ENCODE assay signal across 21 mouse cellular contexts in the genomic region with DNA sequence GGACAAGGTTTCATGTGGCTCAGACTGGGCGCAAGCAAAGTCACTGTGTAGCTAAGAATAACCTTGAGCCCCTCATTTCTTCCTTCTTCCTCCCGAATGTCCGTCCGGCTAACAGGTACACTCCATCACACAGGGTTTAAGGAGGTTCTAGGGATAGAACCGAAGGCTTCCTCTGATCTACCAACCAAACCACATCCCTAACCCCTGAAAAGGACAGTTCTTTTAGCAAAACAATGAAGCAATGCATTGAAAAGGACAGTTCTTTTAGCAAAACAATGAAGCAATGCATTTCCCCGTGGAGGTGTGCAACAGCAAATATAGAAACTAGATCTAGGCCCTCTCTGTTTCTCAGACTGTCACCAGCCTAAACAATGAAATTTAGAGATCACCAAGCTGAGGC. TPM values are rescaled to one million over a fixed set of nuclear protein-coding genes. Genes with fewer than 3 reads are reported as not detected.
DNase-seq lines count a peak whose midpoint lies in the region; TF ChIP-seq lines count a peak whose summit lies in the region.
"Had no signal": no experiment of that assay in that cellular context is flagged by ENCODE, and none has a peak within 500 bp of the region (broad histone marks: within the 10 kb centered on the region; RNA-seq: fewer than 3 reads in every experiment).

No protein-coding gene starts in this region.

- peak; percentile 27 for DNase-seq in ES-E14 (ENCODE audit: low read depth, low spot score)
- DNase-seq in ZHBTc4 (ENCODE audit: low read depth, low spot score): peak; percentile 60
- no peak for DNase-seq in thymus, postnatal 36 days
- no peak for DNase-seq in B cell, adult 2 months
- DNase-seq: adrenal gland, adult 8-10 months; adrenal gland, postnatal 14 days; adrenal gland, postnatal 36 days; cerebellum, adult 11-12 months; cerebellum, adult 2 months; cerebellum, adult 9-10 months; cerebellum, postnatal 10 days; cerebellum, postnatal 25 days had no signal

- H3K9me3 ChIP-seq in ES-Bruce4 (replicated peaks; ENCODE audit: control insufficient read depth, insufficient read depth, low read length, poor library complexity, severe bottlenecking): no peaks in the 10 kb centered on the region
- H3K9me3 ChIP-seq in ES-E14 (ENCODE audit: control insufficient read depth, insufficient read depth, low read depth, low read length): no peaks in the 10 kb centered on the region
- H3K9me3 ChIP-seq: embryonic facial prominence, embryonic 13.5 days; embryonic facial prominence, embryonic 15.5 days; forebrain, embryonic 10.5 days; forebrain, embryonic 12.5 days; G1E had no signal

- H3K9ac ChIP-seq in ES-Bruce4 (ENCODE audit: low read depth, poor library complexity, severe bottlenecking) (no peak overlapping the region), ES-E14 (ENCODE audit: insufficient read depth, low read depth, low read length, poor library complexity, severe bottlenecking) (no peak overlapping the region)
- H3K9ac ChIP-seq: embryonic facial prominence, embryonic 13.5 days; embryonic facial prominence, embryonic 15.5 days; forebrain, embryonic 12.5 days had no signal

- H3K36me3 ChIP-seq in ES-Bruce4 (ENCODE audit: control insufficient read depth, insufficient read depth, low read length, poor library complexity, severe bottlenecking): no peaks in the 10 kb centered on the region
- no peaks in the 10 kb centered on the region for H3K36me3 ChIP-seq in ES-E14 (ENCODE audit: control insufficient read depth, insufficient read depth, low read length, poor library complexity, severe bottlenecking)
- H3K36me3 ChIP-seq: embryonic facial prominence, embryonic 13.5 days; embryonic facial prominence, embryonic 15.5 days; forebrain, embryonic 10.5 days; forebrain, embryonic 12.5 days; G1E had no signal

- in situ Hi-C loops in ES-E14 (cut with MboI; ENCODE audit: low sequenced_read_pairs in 2 of 2, unreplicated experiment in 2 of 2): no loop called here

- H3K4me1 ChIP-seq in ES-Bruce4 (ENCODE audit: control insufficient read depth, insufficient read depth, low read length) (no peaks in the 10 kb centered on the region), ES-E14 (ENCODE audit: control insufficient read depth in 2 of 2, insufficient read depth in 2 of 2, low read length in 2 of 2, poor library complexity in 1 of 2) (peaks cover 2 to 8% of the 10 kb centered on the region in 2 experiments)
- H3K4me1 ChIP-seq: embryonic facial prominence, embryonic 15.5 days; forebrain, embryonic 10.5 days; forebrain, embryonic 12.5 days had no signal

- TF ChIP-seq CTCF in ES-Bruce4 (IDR thresholded peaks at IDR 0.05; ENCODE audit: low read depth, low read length): no peak

- H3K27me3 ChIP-seq in ES-Bruce4 (ENCODE audit: control insufficient read depth, insufficient read depth, low read length, poor library complexity, severe bottlenecking): no peaks in the 10 kb centered on the region
- H3K27me3 ChIP-seq: embryonic facial prominence, embryonic 13.5 days; embryonic facial prominence, embryonic 15.5 days; Patski had no signal

- H3K4me3 ChIP-seq in ES-Bruce4 (ENCODE audit: low read depth, low read length): no peak overlapping the region
- 0 out of 4 replicates have a peak overlapping the region, but pooled peaks of 1 of the 2 experiments have one; percentile 14 for H3K4me3 ChIP-seq in ES-E14 (ENCODE audit: insufficient read depth in 1 of 2, low read depth in 1 of 2, low read length in 2 of 2, poor library complexity in 1 of 2, severe bottlenecking in 1 of 2)
- H3K4me3 ChIP-seq: embryonic facial prominence, embryonic 13.5 days; embryonic facial prominence, embryonic 15.5 days; erythroblast, embryonic 14.5 days; forebrain, embryonic 10.5 days; forebrain, embryonic 12.5 days had no signal

- no peak for TF ChIP-seq EP300 in ES-Bruce4 (IDR thresholded peaks at IDR 0.05; ENCODE audit: insufficient read depth, low read depth, low read length)

- H3K27ac ChIP-seq in ES-Bruce4 (ENCODE audit: insufficient read depth, low read length) (peak overlapping the region; percentile 35; the same call in 1 of the 2 replicates), ES-E14 (ENCODE audit: insufficient read depth, low read depth, low read length, poor library complexity, severe bottlenecking) (no peak overlapping the region; the same call in 1 of the 2 replicates)
- H3K27ac ChIP-seq: embryonic facial prominence, embryonic 13.5 days; embryonic facial prominence, embryonic 15.5 days; forebrain, embryonic 10.5 days; forebrain, embryonic 12.5 days had no signal

- no peak for TF ChIP-seq POLR2A in ES-Bruce4 (IDR thresholded peaks at IDR 0.05; ENCODE audit: insufficient read depth, low read length)

TF ChIP-seq in ES-E14, 5 proteins besides CTCF, POLR2A, EP300 and RAD21:
- TF ChIP-seq CHD2 (IDR thresholded peaks at IDR 0.05; ENCODE audit: low read depth, low read length): no peak
- TF ChIP-seq MAFK (IDR thresholded peaks at IDR 0.05; ENCODE audit: insufficient read depth, low read depth, low read length): no peak
- no peak for TF ChIP-seq ZNF384 (IDR thresholded peaks at IDR 0.05; ENCODE audit: low read depth, low read length)
- TF ChIP-seq ZC3H11A (IDR thresholded peaks at IDR 0.05; ENCODE audit: borderline replicate concordance, low read depth, low read length): no peak
- no peak for TF ChIP-seq HCFC1 (IDR thresholded peaks at IDR 0.05; ENCODE audit: borderline replicate concordance, insufficient read depth, low read length)

RNA-seq across cellular contexts. Expression of gene Tmod3, which starts 5.4 kb away (rescaled TPM):
- polyA plus RNA-seq in ES-Bruce4 (2011; ENCODE audit: insufficient read depth, insufficient read length, low read depth, missing spikeins): 65.4 and 69.3 TPM in 2 replicates
- total RNA-seq in ES-E14 (2012; rRNA removed): 23.6 and 36.4 TPM in 2 replicates

RNA-seq across cellular contexts. Expression of gene Tmod2, which starts 46.2 kb away (rescaled TPM):
- polyA plus RNA-seq in ES-Bruce4 (2011; ENCODE audit: insufficient read depth, insufficient read length, low read depth, missing spikeins): 7.3 and 8.9 TPM in 2 replicates
- total RNA-seq in ES-E14 (2012; rRNA removed): 6.1 and 6.3 TPM in 2 replicates
- polyA plus RNA-seq: activated CD4-positive, CD25-positive, alpha-beta regulatory T cell, adult 4 months; erythroblast, embryonic 14.5 days; G1E had no signal

Comparison
In these comparisons a context has a peak if more than half of its experiments do, and no peak if none do; other contexts are left out.
1. DNase-seq: peak in ES-E14 (single experiment) and ZHBTc4 (single experiment); none in thymus, postnatal 36 days (0 of 2) and B cell, adult 2 months (0 of 2).